Mouse (Mus musculus) megakaryocyte, adult 5-6 weeks (primary cell): ENCODE results near the gene Tmem109. TPM values are rescaled to one million over a fixed set of nuclear protein-coding genes. Genes with fewer than 3 reads are reported as not detected.

ENCODE experiments used
- ATAC-seq: 2 replicates; pipeline ENCODE4 v1.8.0; 2016; ENCODE audit warnings: mild to moderate bottlenecking, inconsistent platforms; ENCODE audit not compliant: poor library complexity, severe bottlenecking
- total RNA-seq, 2 experiments: library from RNA; stranded (forward) in 1 of 2; stranded (reverse) in 1 of 2; fragments of 153-499, 151-499 nt in 1 of 2; fragments of 221-1000, 200-1000 nt in 1 of 2; gene quantifications; 2 replicates each; pipeline versions ENCODE4 v1.2.3 to v1.2.4; 2015 to 2017

The Tmem109 gene
- total RNA-seq, 2 experiments from 2014 or later: 74.7 to 81.2 TPM

DNA sequence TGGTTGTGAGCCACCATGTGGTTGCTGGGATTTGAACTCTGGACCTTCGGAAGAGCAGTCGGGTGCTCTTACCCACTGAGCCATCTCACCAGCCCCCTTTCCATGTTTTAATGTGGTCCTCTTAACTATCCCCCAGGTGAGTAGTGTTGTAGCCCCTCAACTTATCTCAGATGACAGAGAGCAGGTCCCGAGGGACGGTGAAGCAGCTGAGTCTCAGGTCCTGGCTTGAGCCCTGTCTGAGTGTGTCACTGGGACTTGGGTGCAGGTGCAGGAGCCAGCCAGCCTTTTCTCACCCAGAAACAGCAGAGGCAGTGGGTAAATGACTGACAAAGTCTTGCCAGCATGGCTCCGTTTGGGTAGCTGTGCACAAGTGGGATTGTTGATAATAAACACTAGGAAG is 37.6 kb downstream of the Tmem109 start:
- no peak for ATAC-seq

DNA sequence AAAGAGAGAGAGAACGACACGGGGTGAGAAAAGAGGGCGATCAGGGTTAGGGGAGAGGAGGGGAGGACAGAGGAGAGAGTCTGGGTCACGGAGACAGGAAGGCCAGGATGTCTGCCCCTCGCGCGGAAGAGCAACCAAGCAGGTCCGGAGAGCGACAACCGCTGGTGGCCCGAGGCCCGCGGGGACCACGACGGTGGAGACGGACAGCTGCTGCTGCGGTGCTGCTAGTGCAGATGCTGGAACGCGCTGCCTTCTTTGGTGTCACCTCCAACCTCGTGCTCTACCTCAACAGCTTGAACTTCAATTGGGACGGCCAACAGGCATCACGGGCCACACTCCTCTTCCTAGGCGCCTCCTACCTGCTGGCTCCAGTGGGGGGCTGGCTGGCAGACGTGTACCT is 38.9 kb downstream of the Tmem109 start:
- ATAC-seq: no peak

DNA sequence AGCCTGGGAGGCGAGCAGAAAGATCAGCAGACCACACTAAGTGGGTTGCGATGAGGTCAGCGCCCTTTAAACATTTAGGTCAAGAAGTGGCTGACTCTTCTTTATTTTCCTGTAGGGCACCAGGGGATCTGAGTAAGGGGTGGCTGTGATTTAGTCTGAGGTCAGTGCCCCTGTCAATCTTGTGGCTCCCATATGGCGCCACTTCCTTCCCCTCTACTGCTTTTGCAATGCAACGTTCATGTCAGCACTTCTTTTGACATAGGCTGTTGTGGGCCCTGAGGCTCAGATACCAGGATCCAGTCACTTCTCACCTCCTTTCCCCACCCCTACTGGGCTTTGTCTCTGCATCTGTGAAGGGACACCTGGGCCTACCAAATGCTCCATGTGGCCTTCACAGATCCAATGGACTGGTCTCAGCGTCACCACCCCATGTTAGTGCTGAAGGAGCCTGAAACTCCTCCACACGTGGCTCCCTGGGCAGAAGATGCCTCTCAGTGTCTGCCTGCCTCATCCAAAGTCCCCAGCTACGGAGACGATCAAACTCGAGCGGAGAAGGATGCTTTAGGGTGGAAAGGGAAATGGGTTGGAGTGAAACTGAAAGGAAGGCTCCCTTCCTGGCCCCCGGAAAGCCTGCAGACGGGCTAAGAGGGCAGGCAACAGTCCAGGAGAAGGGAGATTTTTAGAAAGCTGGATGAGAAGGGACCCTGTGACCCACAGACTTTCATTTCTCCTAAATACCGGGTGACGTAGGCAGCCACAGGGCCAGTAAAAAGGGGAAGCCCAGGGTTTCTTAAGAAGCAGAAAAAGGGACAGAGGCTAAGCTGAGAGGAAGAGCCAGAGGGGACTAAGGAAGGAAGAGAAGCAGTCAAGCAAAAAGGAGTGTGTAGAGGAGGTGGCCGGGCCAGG is 39.8 kb downstream of the Tmem109 start:
- ATAC-seq: peak; percentile 82

DNA sequence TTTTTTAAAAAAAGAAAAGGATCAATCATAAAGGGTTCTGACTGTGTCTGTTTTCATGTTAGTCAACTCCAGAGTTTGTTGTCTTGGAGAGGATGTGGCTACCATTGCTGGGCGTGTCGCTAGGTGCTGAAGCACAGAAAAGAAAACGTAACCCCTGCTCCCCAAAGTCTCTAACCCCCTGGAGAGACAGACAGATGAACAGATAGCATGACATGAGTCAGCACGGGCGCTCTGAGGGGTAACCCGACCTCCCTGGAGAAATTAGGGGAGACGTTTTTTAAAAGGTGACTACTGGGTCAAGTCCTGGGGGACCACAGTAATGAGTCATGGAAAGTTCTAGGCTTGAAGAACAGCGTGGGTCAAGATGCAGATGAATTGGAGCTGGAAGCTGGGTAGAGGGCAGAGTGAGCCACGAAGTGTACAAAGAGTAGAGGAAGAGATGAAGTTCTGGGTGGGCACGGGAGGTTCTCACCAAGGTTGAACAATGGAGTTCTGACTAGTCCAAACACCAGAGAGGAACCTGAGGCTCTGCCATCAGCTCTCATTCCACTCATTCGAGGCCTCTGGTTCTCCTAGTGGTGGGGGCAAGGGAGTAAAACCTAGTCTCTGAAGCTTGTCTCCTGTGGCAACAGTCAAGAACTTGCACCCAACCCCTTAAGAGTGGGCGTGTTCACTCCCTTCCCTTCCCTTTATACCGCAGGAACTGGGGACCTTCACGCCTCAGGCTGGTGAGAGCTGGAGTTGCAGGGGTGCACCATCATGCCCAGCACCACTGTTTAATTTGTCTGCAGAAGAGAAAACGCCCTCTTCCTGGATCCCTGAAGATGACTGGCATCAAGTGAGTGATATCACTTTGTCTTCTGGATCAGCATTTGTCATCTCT is 42.5 kb downstream of the Tmem109 start, which contains the start of gene Slc15a3:
Slc15a3 (plus strand) TSS at position 718 of the 883 bp plus-strand sequence.
- no peak for ATAC-seq

DNA sequence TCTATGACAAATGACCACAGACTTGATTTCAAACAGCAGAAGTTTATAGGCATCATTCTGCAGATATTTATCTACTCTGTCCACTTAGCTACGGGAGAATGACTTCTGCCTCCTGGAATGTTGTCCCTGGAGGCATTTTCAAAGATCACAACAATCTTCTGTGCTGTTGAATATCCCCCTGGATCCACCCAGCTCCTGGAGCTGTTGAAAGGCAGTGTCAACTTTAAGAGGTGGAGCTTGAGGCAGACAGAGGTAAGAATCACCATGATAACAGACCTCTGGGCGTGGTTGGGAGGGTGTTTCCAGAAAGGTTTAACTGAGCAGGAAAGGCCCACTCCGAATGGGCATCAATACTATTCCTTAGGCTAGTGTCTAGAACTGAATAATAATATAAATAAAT is 46.1 kb downstream of the Tmem109 start:
- ATAC-seq: no peak

DNA sequence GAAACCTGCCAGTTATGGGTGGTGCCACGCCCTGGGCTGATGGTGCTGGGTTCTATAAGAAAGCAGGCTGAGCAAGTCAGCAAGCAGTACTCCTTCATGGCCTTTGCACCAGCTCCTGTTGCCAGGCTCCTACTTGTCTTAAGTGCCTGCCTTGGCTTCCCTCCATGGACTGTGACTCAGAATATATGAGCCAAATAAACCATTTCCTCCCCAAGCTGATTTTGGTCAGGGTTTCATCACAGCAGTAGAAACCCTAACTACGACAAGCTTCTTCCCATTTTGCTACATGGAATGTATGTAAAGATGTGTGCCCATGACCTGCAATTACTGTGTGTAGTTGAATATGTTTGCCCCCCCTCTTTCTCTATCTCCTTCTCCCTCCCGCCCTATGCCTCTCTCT is 48.2 kb downstream of the Tmem109 start:
- peak; percentile 49 for ATAC-seq

DNA sequence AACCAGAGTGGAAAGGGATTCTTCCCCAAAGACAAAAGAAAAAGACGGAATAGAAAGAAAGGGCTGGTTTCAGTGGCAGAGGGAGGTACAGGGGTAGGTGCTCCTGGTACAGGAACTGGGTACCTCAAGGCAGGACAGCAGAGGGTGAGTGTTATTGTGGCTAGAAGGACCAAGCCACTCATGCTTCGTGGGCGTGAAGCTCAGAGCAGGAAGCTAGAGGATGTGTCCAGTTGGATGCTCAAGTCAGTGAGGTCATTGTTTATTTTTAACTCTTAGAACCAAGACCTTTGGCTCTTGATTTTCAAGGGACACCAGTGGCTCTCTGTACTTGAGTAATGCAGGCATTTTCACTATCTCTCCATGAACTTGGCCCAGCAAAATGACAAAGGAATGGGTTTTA is 49.8 kb downstream of the Tmem109 start:
- peak; percentile 45 for ATAC-seq

DNA sequence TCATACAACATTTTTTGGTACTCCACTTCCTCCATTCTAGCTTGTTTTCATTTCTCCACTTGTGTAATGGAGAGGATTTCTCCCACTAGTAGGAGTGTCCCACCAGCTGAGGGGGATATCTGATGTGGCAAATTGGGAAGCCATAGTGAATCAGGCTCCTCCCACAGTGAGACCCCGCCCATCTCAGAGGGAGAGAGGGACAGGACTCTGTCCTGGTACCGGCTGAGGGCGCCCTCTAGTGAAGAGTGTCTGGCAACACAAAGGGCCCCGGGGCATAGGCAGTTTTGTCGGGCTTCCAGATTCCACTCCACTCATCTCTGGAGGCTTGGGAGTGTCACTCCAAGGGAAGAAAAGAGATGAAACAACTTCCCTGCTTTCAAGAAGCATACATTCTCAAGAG is 50.4 kb downstream of the Tmem109 start:
- peak; percentile 78 for ATAC-seq

DNA sequence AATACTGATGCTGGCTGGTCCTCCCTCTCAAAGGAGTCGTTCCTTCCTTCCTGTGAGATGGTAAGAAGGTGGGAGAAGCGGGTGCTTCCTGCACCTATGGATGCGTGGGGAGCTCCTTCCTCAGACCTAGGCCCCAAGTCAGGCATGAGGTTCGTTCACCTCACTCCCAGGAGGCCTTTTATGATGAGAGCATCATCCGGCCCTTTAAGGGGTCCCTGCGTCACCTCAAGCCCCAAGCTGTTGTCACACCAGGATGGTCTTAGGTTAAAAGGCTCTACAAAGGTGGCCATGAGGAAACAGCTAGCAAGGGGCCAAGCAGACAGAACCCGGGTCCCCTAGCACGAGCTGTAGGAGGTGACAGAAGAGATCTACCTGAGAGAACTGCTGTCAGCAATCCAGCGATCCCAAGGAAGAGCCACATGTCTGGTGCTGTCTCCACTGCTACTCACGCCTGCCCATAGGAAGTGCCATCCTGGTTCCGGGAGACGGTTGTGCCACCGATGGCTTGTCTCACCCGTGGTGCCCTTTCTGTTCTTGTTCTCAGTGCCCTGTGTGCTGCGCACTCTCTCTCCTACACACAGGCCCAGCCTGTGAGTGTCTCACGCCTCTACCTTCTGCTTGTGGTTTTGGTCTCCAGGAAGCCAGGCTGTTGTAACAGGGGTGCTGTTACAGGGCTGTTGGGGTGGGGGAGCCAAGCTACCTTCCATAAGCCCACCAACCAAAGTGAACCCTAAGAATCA is 52.2 kb downstream of the Tmem109 start, which contains the start of gene Cd6:
Cd6 (minus strand) TSS at position 623 of the 740 bp plus-strand sequence.
- peak; percentile 34; the same call in 1 of the 2 replicates for ATAC-seq

DNA sequence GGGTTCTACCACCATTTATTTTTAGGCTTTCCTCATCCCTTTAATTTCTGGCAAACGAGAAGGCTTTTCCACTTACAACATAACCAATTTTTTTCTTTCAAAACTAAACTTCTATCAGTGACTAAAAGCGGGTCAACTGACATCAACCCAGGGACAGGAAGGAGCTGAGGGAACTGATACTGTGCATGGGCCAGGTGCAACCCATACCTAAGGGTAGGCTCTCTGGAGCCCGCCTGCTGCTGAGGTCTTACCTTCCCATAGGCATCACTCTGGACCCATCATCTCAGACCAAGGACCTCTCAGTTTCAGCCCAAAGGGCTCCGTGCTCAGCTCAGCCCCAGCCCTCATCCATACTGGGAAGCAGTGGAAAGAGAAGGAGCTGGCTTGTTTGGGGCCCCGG is 53.5 kb downstream of the Tmem109 start:
- no peak for ATAC-seq

DNA sequence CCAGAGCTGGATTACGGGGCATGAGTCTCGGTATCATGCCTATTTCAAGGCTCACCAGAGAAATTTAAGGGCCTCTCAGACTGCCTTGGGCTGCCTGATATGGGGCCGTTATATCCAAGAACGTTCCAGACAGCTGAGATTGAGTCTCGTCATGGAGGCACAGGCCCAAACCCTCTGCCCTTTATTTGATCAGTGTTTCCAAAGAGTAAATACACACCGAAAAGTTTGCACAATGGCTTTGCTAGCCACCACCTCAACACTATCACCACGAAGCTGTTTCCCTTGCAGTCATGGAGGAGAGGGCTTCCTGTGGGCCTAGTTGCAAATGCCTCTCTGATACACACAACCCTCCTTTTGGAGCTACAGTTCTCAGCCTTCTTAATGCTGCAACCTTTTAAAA is 57.7 kb downstream of the Tmem109 start:
- ATAC-seq: no peak

DNA sequence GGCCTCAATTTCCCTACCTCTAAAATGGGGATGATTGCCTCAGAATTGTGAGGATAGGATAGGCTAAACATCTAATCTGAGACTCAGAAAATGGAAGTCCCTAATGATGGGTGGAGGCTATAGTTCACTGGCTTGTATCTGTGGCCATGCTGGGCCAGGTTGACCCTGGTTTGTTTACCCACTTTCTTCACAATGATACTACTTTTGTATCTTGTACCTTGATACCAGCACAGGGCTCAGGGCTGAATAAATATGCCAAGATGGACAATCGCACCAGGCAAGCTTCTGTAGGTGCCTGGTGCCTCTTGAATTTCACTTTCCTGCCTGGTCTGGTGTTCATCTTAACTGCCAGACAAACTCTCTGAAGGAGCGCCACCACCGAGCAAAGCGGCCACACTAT is 59.3 kb downstream of the Tmem109 start:
- ATAC-seq: no peak

DNA sequence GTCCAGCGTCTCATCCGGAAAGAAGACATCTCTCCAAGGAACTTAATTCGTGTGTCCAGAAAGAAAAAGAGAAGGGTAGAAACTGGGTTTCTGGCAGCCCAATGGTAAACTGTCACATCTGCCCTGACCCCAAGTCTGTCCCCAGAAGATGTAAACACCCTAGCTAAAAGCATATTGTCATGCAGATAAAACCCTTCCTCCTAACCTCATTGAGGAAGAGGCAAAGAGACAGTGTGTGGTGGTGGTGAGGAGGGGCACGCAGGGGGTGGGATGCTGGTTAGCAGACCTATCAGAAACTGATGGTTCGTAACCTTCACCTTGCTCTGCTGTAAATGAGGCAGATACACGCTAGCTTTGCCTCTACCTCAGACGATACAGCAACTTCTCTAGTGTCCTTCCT is 60.5 kb downstream of the Tmem109 start:
- ATAC-seq: no peak

Other genes with a start within 250 kb of the Tmem109 start
- 0.23 TPM in 1 of 2 replicates, not detected in the other for gene Vwce, start 247.8 kb downstream of the Tmem109 start, total RNA-seq (2015)
- gene Vwce, start 247.8 kb downstream of the Tmem109 start, total RNA-seq (2017): not detected in 2 replicates
- not detected in 2 replicates for gene Pga5, start 203.9 kb downstream of the Tmem109 start, total RNA-seq (2015)
- gene Pga5, start 203.9 kb downstream of the Tmem109 start, total RNA-seq (2017): 0.20 TPM in 1 of 2 replicates, not detected in the other
- gene Vps37c, start 193.3 kb downstream of the Tmem109 start, total RNA-seq (2015): 21.9 and 22.5 TPM in 2 replicates
- gene Vps37c, start 193.3 kb downstream of the Tmem109 start, total RNA-seq (2017): 15.2 and 17.8 TPM in 2 replicates
- gene Cd5, start 143.0 kb downstream of the Tmem109 start, total RNA-seq (2015): 0.78 and 1.5 TPM in 2 replicates
- 0.57 and 0.59 TPM in 2 replicates for gene Cd5, start 143.0 kb downstream of the Tmem109 start, total RNA-seq (2017)
- 1.0 TPM in 1 of 2 replicates, not detected in the other for gene Cd6, start 51.9 kb downstream of the Tmem109 start, total RNA-seq (2015)
- gene Cd6, start 51.9 kb downstream of the Tmem109 start, total RNA-seq (2017): 0.26 and 0.37 TPM in 2 replicates
- gene Slc15a3, start 42.3 kb downstream of the Tmem109 start, total RNA-seq (2015): 31.4 and 31.6 TPM in 2 replicates
- 18.0 and 20.2 TPM in 2 replicates for gene Slc15a3, start 42.3 kb downstream of the Tmem109 start, total RNA-seq (2017)
- gene Tmem132a, start 12.1 kb downstream of the Tmem109 start, total RNA-seq (2015): 0.11 and 0.21 TPM in 2 replicates
- gene Tmem132a, start 12.1 kb downstream of the Tmem109 start, total RNA-seq (2017): 0.33 and 0.70 TPM in 2 replicates
- gene Prpf19, start 13.2 kb upstream of the Tmem109 start, total RNA-seq (2015): 34.1 and 36.1 TPM in 2 replicates
- 69.0 and 76.2 TPM in 2 replicates for gene Prpf19, start 13.2 kb upstream of the Tmem109 start, total RNA-seq (2017)
- gene Zp1, start 38.6 kb upstream of the Tmem109 start, total RNA-seq (2015): not detected in 2 replicates
- gene Zp1, start 38.6 kb upstream of the Tmem109 start, total RNA-seq (2017): not detected in 2 replicates
- gene Ptgdr2, start 55.2 kb upstream of the Tmem109 start, total RNA-seq (2015): 0.21 TPM in 1 of 2 replicates, not detected in the other
- 0.07 and 0.20 TPM in 2 replicates for gene Ptgdr2, start 55.2 kb upstream of the Tmem109 start, total RNA-seq (2017)
- 11.1 and 11.3 TPM in 2 replicates for gene Ccdc86, start 67.3 kb upstream of the Tmem109 start, total RNA-seq (2015)
- gene Ccdc86, start 67.3 kb upstream of the Tmem109 start, total RNA-seq (2017): 10.8 and 16.7 TPM in 2 replicates
- not detected in 2 replicates for gene Ms4a10, start 92.7 kb upstream of the Tmem109 start, total RNA-seq (2015)
- not detected in 2 replicates for gene Ms4a10, start 92.7 kb upstream of the Tmem109 start, total RNA-seq (2017)
- not detected in 2 replicates for gene Ms4a15, start 111.2 kb upstream of the Tmem109 start, total RNA-seq (2015)
- gene Ms4a15, start 111.2 kb upstream of the Tmem109 start, total RNA-seq (2017): not detected in 2 replicates
- gene Ms4a18, start 136.0 kb upstream of the Tmem109 start, total RNA-seq (2015): not detected in 2 replicates
- not detected in 2 replicates for gene Ms4a18, start 136.0 kb upstream of the Tmem109 start, total RNA-seq (2017)
- 81.1 and 96.0 TPM in 2 replicates for gene Ms4a8a, start 199.1 kb upstream of the Tmem109 start, total RNA-seq (2015)
- gene Ms4a8a, start 199.1 kb upstream of the Tmem109 start, total RNA-seq (2017): 52.4 and 55.6 TPM in 2 replicates
- not detected in 2 replicates for gene 1700017D01Rik, start 248.9 kb upstream of the Tmem109 start, total RNA-seq (2015)
- gene 1700017D01Rik, start 248.9 kb upstream of the Tmem109 start, total RNA-seq (2017): not detected in 2 replicates